Mouse (Mus musculus) megakaryocyte, adult 5-6 weeks (primary cell): ENCODE measurements around the gene Prss22. TPM values are rescaled to one million over a fixed set of nuclear protein-coding genes. Genes with fewer than 3 reads are reported as not detected.
"Not testable (repeated sequence)": the region's sequence is repeated elsewhere in the genome, so short reads cannot be mapped to it uniquely, and the experiment has no call there.

Source experiments
- ATAC-seq: 2 replicates; pipeline ENCODE4 v1.8.0; 2016; ENCODE audit warnings: mild to moderate bottlenecking, inconsistent platforms; ENCODE audit not compliant: poor library complexity, severe bottlenecking
- total RNA-seq, 2 experiments: library from RNA; stranded (forward) in 1 of 2; stranded (reverse) in 1 of 2; fragments of 153-499, 151-499 nt in 1 of 2; fragments of 221-1000, 200-1000 nt in 1 of 2; gene quantifications; 2 replicates each; pipeline versions ENCODE4 v1.2.3 to v1.2.4; 2015 to 2017

The Prss22 gene
- total RNA-seq, 2 experiments from 2014 or later: not detected

DNA sequence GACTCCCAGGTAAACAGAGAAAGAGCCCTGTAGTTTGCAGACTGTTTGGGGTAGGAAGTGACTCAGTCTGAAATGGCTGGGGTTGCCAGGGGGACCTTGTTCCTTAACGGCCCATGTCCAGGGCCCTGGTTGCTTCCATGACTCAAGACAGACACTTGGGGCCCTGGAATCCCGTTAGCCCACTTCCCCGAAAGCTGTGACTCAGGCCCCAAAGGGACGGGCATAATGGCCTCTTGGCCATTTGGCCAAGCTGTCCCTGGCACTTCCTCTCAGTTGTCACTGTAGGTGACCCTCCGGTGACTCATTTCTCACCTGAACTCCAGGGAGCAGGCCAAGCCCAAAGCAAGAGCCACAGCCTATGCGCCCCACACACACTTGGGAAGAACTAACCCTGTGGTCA is 483 bp upstream of the Prss22 start:
- ATAC-seq: no peak

DNA sequence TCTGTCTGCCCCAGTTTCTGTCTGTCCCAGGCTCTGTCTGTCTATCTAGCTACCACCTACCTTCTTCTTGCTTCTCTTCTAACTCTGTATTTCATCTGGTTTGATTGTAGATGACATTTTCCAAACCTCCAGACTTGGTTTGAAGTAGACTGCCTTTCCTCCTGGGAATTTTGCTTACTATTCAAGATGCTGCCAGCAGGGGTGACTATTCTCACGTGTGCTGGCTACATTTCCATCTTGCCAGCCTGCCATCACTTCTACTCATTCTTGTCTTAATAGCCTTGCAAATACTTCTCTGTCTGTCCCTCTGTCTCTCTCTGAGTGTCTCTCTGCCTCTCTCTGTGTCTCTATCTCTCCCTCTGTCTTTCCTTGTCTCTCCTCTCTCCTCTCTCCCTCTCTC is 2.5 kb downstream of the Prss22 start:
- ATAC-seq: no peak

DNA sequence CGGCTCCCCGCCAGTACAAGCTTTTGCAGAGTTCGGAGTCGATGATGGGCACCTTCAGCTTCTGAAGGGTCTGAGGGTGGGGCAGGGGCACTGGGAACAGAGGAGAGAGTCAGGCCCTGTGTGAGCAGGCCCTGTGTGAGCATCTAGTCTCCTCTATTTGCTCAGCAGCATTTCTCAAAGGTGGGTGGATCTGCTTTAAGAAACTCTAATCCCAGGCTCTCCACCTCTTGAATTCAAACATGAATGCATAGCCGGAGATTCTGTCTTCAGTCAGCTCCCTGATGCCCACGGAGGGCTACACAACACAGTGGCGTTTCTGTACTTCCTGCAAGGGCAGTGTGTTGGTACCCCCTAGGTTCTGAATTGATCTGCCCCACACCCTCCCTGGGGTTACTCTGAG is 3.2 kb downstream of the Prss22 start:
- ATAC-seq: no peak

DNA sequence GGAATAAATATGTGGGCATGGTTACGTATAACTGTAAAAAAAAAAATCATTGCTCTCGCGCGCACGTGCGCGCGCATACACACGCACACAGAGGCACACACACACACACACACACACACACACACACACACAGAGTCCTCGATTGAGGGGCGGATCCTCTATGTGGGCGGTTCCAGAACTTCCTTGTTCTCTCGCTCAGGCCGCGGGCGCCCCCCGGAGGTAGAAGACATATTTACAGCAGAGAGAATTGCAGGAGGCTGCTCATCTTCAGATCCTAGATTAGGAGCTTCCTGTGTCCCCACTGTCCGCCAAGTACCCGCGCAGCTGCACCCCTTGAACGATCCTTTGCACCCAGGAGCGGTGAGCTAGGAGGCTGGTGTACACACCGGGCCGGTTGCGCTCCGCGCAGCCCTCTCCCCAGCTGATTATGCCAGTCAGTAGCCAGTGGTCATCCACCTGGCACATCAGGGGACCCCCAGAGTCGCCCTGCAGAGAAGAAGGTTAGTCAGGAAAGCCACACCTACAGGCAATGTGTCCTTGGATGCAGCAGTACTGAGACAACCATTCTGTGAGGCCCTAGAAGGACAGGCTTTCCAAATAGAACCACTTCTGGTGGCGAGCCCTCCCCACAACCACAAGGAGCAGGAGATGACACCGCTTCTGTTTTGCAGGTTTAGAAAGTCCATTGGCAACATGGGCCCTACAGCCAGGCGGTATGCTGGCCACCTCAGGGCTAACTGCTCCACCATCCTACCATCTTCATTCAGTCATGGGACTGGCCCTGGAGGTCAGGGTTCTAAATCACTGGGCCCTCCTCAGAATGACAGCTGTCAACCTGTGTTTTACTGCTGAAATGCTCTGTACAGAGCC is 4.1 kb downstream of the Prss22 start:
- ATAC-seq: peak; percentile 98

DNA sequence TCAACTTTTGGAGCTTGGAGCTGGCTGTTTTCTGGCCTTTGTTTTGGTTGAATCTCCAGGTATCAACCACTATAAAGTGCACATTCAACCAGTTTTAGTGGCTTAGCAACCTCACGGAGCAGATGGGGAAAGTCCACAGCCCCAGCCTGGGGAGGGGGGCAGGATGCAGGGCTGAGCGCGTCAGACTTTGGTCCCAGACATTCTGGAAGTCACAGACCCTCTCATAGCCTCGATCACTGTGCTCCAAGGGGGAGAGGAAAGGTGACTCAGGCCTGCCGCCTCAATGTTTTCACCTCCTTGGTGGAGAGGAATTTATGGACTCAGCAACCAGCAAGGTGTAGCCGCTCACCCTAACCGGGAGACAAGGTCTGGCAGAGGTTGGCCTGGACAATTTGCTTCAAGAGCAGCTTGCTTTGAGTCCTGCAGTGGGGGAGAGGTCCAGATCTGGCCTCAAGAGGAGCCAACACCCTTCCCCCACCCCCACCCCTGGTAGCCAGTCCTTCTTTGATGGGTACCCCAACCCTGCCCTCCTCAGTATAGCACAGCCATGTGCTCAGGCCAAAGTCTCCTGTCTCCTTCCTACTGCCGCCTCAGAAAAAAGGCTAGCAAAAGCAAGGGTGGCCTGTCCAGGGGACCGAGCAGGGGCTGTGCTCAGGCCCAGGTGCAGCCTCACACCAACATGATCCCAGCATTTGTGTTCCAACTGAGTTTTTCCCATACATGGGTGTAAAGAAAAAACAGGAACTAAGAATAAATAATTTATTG is 4.9 kb downstream of the Prss22 start:
- no peak for ATAC-seq

DNA sequence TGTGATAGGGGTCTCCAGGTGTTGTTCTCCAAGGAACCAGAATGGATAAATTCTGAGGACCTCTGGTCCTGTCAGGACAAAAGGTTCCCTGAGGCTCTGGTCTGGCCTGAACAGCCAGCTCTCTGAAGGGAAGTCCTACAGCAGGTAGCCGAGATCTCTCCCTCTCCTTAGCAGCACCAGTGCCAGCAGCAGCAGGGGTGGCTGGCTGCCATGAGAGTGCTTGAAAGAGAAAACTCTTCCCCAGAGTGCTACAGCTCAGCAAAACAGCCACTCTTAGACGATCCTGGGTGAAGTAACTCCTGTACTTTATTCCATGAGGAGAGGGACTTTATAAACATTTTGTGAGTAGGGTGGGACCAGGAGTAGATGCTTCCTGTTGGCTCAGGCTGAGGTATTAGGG is 8.1 kb downstream of the Prss22 start:
- no peak for ATAC-seq

DNA sequence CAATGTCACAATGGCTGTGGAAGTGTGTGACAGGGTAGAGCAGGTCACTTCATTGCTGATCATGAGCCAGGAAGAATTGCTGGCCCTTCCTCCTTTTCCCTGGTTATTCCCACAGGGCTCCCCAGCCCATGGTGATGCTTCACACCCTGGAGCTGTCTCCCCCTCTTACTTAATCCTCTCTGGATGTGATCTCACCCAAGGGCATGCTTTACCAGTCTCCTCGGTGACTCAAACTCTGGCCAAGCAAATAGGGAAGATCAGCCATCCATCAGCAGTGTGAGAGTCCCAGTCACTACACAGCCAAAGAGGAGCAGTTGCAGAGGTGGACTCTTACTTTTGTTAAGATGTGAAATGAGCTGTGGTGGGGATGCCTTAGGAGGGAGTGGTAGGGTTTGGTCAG is 12.9 kb downstream of the Prss22 start:
- no peak for ATAC-seq

DNA sequence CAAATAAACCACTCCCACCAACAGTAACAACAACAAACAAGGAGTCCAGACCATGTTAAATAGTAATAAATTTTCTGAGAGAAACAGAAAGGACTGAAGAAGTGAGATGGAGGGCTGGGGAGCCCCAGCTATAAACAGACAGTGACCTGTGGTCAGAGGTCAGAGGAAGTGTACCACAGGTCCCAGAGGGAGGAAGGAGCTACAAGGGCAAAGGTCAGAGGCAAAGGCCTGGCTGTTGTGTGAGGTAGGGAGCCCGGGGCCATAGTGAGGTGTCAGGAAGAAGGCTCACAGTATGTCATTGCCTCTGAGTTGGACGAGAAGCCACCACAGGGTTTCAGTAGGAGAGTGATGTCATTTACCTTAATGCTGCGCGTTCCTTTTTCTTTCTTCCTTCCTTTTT is 15.0 kb downstream of the Prss22 start:
- ATAC-seq: peak; percentile 57; the same call in 1 of the 2 replicates

DNA sequence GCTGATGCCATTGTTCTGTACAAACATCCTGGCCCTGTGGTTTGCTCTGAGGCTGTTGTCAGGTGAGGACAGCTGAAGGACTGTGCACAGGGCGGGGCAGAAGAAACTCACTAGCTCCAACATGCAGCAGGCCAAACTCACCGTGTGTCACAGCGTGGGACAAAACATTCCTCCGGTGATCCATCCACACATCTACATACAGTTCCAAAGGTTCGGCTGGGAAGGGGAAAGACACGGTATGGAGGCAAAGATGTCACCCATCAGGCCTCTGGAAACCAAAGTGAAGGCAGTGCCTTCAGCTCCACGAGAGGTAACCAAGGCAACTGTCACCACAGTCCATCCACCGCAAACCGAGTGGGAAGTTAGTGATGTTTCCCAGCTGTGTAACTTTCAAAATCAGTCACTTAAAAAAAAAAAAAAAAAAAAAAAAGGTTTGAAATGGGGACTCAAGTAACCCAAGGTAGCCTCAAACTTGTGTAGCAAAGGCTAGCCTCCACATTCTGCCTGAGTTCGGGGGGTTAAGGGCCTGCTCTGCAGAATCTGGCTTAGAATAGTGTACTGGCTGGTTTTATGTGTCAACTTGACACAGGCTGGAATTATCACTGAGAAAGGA is 17.5 kb downstream of the Prss22 start, which contains the start of gene Prss30:
Gene Prss30 (minus strand): TSS at position 270 of the 613 bp plus-strand sequence.
- peak; percentile 62 for ATAC-seq

DNA sequence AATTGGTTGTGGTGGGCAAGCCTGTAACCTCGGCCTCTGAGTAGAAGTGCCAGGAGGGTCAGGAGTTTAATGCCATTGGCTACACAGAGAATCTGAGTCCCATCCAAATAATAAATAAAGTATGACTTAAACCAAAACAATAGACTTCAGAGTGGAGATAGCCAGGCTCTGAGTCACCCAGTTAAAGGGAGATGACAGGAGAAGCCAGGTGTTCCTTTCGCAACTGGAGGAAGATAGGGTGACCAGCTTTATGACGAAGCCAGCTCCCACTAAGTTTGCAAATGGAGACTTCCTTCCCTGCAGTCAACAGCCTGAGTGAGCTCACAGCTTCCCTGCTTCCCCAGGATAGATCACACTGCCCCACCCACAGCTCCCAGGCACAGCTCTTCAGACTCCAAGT is 18.4 kb downstream of the Prss22 start:
- no peak for ATAC-seq

DNA sequence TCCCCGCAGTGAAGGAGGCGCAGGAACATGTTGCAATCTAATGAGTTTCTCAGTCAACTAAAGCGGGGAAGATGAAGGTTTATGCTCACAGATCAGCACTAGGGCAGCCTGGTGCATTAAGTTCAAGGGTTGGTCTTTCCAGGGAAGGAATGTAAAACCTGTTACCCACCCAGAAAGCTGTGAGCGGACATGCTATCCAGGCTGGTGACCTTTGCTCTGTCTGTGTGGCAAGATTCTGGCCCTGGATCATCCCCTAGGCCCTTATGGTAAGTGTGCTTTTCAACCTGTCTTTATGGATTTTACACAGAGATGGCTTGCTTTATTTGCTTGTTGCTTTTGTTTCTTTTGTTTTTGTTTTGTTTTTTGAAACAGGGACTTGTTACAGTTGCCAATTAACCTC is 21.2 kb downstream of the Prss22 start:
- ATAC-seq: no peak

DNA sequence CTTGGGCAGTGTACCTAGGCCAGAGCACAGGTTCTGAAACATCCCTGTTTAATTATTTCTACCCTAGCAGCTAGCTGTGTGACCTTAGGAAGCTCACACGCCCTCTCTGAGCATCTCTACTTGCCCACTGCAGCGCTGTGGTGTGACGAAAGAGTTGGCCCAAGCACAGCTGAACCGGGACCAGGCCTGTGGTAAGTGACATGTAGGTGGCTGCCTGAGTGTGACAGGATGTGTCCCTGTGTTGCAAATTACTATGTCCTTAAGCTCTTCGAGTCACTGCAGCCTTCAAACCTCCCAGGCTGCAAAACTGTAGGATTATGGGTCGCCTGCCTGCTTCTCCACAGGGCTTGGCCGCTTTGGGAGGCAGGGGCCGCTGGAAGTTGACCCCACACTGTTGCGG is 26.6 kb downstream of the Prss22 start:
- no peak for ATAC-seq

DNA sequence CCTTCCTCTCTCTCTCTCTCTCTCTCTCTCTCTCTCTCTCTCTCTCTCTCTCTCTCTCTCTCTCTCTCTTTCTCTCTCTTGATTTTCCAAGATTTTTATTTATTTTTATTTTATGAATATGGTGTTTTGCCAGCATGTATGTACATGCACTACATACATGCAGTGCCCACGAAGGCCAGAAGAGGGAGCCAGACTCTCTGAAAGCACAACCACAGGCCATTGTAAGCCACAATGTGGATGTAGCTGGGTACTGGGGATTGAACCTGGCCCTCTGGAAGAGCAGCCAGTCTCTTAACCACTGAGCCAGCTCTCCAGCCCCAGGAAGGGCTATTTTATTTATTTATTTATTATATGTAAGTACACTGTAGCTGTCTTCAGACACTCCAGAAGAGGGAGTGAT is 28.7 kb downstream of the Prss22 start:
- peak; percentile 50 for ATAC-seq

DNA sequence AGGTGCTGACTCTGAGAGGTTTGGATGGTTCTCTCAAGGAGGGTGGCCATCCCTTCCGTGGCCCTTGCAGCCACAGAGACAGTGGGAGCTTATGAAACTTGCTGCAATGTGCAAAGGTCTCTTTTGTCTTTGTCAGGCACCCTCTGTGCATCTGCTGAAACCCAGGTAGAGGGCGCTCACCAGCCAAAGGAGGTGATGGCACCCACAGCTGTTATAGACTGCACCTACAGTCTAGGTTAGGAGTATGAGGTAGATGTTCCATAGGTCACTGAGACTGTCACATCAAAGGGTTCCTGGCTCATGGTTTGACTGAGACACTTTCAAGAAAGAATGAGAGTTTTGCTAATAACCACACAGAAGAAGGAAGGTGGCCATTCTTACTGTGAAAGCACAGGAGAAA is 29.1 kb downstream of the Prss22 start:
- no peak for ATAC-seq

DNA sequence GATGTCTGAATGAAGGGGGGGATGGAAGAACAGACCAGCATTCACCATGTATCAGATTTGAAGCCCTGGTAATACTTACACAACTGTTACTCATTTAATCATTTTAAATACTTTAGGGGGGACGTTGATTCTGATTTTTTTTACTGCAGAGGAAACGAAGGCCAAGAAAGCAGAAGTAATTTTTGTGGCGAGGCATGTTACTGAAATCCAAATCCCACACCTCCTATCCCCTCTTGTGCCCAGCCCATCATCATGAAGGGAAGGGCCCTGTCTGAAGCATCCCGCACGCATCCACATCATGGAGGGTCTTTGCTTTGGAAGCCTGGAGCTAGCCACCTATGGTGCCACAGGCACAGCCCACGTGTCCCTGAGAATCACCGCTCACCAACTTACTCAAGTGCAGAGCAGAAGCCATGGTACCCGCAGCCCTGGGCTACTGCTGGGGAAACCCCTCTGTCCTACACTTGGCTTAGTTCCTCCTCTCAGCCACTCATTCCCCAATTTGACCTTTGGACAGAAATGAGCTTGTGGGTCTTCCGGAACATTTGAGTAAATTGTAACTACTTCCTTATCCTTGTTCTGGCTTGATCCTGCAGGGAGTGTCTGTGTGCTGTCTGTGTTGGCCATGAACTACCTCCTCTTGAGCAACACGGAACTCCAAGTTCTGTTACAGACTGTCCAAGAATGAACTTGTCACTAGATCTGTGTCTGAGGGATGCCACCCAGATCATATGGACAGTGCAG is 31.1 kb downstream of the Prss22 start:
- ATAC-seq: peak; percentile 87

DNA sequence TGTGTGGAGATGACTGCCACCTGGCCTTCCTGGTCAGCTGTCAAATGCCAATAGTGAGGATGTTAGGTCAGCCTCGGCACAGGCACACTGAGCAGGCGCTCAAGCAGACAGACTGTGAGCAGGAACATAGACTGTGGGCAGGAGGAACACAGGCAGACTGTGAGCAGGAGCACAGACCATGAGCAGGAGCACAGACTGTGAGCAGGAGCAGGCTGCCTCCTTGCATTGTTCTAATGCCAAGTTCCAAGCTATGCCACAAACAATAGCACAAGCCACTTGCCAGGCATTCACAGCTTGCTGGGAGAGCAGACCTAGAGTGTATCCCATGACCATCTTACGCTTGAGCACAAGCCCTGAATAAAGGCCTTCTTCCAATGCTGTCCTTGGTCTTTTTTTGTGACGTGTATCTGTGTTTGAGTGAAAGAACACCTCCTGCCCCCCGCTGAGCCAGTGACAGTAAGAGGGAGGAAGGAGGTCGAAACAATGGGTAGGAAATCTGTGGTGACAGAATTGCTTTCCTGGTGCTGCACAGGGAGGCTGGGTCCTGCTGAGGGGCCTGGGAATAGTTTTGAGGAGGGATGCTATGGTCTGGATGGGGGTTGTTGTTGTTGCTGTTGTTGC is 32.0 kb downstream of the Prss22 start:
- no peak for ATAC-seq

DNA sequence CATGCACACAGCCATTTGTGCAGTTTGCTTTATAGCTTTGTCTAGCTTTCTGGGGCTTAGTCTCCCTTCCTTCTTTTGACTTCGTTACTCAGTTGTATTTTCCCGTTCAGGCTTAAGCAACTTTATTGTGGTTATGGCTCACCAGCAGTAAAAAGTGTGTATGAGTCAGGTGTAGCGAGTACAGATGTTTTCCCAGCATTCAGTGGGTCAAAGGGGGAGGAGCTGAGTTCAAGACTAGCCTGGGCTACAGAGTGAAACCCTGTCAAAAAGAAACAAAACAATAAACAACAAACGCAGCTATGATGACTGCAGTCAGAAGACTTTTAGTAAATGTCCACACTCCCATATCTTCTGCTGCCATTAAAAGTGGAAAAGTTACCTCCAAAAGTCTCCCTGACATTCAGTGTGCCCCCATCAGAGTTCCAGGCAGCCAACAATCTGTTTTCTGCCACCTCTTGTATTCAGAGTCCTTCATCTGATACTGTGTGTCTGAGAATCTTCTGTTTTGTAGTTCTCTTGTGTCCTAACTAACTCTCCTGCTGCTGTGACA is 36.3 kb downstream of the Prss22 start:
- no peak for ATAC-seq

DNA sequence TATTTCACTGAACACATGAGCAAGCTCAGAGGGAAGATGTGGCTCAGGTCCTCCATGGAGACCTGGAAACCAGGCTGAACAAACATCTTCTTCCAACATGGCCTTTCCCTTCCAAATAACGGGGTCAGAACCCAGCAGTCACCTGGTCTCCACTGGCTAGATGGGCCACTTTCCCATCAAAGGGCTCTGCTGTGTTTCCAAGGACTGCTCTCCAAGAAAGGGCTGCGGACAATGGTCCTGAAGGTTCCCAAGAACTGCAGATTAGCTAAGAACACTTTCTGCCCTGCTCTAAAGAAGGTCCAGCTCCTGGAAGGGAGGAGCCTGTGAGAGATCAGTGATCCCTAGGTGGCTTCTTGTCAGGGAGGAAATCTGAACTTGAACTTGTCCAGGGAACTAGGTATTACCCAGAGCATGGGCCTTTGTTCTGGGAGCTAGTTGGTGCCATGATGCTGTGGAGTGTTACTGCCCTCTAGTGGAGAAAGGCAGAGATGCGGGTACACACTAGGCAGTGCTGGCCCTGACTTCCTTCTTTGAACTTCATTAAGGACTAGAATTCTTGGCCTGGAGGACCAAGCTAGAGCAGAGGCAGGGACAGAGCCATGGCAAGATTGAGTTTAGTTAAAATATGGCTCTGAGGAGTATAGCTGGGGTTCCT is 37.7 kb downstream of the Prss22 start:
- peak; percentile 85 for ATAC-seq

DNA sequence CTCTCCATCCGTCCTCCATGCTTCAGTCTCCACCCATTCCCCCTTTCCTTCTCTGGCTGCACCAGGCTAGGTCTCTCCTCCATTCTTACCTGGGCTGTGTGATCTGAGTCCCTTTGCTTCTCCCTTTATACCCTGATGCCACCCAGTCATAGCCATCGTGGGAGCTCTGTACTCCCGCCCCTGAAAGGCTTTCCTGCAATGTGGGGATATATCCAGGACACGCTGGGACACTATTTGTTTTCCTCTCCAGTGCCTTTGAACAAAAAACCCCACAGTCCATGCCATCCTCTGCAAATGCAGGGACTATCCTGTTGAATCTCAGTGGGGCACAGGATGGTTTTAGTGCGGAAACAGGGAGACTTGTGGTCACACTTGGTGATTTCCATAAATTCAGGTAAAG is 42.7 kb downstream of the Prss22 start, which contains the start of gene Sbpl:
Gene Sbpl (minus strand): TSS at position 101 of the 400 bp plus-strand sequence.
- no peak for ATAC-seq

DNA sequence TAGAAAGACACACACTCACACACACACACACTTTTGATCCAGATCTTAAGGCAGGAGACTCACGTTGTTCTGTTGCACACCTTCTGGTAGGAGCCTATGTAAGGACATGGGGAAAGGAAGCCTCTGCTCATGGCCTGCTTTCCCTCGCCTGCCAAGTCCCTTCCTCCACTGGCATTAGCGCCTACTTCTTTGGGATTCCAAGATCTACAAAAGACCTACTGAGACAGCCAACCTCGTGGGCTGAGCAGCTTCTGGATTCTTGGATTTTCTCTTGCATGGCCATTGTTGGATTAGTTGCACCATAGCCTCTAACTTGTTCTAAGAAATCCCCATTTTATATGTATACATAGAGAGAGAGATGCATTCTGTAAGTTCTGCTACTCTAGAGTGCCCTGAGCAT is 47.1 kb downstream of the Prss22 start:
- ATAC-seq: not testable (repeated sequence)
